Mouse (Mus musculus): ENCODE results near the gene Sec16b. TPM values are rescaled to one million over a fixed set of nuclear protein-coding genes. Genes with fewer than 3 reads are reported as not detected.
A peak's percentile ranks its signal among the peaks of the same experiment; 100 is the strongest.

Sec16b gene
- polyA plus RNA-seq, 1 experiment: 1.1 TPM

DNA sequence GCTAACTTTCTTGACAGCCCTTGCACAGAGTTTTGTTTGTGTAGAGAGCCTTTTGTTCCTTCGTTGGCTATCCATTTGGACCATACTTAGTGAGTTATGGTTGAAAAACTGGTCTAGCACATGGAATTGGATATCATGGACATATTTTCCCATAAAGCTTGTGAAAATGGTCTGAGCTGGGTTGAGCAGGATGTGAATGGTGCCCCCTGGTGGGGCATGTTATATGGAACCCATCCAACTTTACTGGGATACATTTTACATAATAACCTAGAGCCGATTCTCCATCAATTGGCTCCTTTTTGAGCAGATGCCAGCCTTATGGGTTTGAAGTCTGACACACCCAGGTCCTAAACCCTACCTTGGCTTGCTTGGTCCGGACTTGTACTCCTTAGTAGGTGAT is 41.3 kb upstream of the Sec16b start:
- no peak for TF ChIP-seq POLR2A (IDR thresholded peaks at IDR 0.05; ENCODE audit: control insufficient read depth, extremely low read depth, insufficient read depth, low read length, poor library complexity)
- no peak for TF ChIP-seq CTCF (IDR thresholded peaks at IDR 0.05; ENCODE audit: borderline replicate concordance, control insufficient read depth, extremely low read depth, insufficient read depth, low read length, poor library complexity)
- H3K4me3 ChIP-seq (ENCODE audit: control insufficient read depth, insufficient read depth, low read length): no peak overlapping the region
- 93% methylated on average over 3 of the region's 3 CpGs for WGBS
- no peaks in the 10 kb centered on the region for H3K4me1 ChIP-seq (replicated peaks; ENCODE audit: control insufficient read depth, insufficient read depth, low read length)
- no peaks in the 10 kb centered on the region for H3K36me3 ChIP-seq (ENCODE audit: control insufficient read depth, insufficient read depth, low read length)
- H3K27me3 ChIP-seq (ENCODE audit: control insufficient read depth, insufficient read depth, low read length): no peaks in the 10 kb centered on the region
- DNase-seq: peak; percentile 20
- H3K27ac ChIP-seq (ENCODE audit: control insufficient read depth, insufficient read depth, low read length): no peak overlapping the region

DNA sequence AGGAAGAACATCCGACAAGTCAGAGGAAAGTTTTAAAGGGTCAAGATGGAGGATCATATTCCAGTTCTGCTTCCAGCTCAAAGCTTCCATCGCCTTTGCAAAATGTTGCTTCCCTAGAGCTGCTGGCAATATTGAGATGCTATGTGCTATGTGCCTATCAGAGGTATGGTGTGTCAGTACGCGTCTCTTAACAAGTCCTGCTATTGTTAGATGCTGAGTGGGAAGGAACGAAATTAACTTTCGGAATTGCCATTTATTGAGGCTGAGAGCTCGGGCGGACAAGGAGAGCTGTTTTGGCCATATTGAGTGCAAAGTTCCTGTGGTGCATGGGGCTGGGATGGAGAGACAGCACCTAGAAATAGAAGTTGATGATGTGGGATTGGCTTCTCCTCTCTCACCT is 38.7 kb upstream of the Sec16b start:
- H3K27me3 ChIP-seq (ENCODE audit: control insufficient read depth, insufficient read depth, low read length): no peaks in the 10 kb centered on the region
- H3K27ac ChIP-seq (ENCODE audit: control insufficient read depth, insufficient read depth, low read length): no peak overlapping the region
- 98% methylated on average over 8 of the region's 8 CpGs for WGBS
- no peak for TF ChIP-seq CTCF (IDR thresholded peaks at IDR 0.05; ENCODE audit: borderline replicate concordance, control insufficient read depth, extremely low read depth, insufficient read depth, low read length, poor library complexity)
- TF ChIP-seq POLR2A (IDR thresholded peaks at IDR 0.05; ENCODE audit: control insufficient read depth, extremely low read depth, insufficient read depth, low read length, poor library complexity): no peak
- no peak for DNase-seq
- no peak overlapping the region for H3K4me3 ChIP-seq (ENCODE audit: control insufficient read depth, insufficient read depth, low read length)
- H3K4me1 ChIP-seq (replicated peaks; ENCODE audit: control insufficient read depth, insufficient read depth, low read length): no peaks in the 10 kb centered on the region
- H3K36me3 ChIP-seq (ENCODE audit: control insufficient read depth, insufficient read depth, low read length): no peaks in the 10 kb centered on the region

DNA sequence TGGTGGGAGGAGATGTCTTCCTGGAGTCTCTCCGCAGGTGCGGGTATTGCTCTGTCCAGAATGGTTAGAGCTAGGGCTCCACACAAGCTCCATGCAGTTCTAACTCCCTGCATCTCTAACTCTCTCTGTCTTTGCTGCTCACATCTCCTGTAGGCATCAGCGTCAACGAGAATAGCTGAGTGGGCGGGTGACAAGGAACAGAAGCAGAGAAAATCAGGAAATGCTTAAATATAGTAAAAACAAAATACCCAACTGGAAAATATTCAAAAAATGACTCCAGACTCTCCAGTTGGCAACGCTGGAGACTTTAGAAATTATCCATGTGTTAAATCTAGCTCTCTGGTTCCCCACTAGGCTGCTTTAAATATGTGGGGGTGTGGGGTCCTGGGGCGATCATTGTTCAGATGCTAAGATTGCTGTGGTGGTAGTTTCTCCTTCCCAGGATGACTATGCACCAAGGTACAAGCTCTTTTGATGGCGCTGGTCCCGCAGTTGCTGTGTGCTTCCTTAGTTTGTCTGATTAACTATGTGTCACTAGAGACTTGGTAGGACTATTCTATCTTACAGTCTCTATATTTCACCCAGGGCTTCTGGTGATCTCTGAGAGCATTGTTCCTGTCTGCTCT is 35.7 kb upstream of the Sec16b start:
- no peak for TF ChIP-seq CTCF (IDR thresholded peaks at IDR 0.05; ENCODE audit: borderline replicate concordance, control insufficient read depth, extremely low read depth, insufficient read depth, low read length, poor library complexity)
- TF ChIP-seq POLR2A (IDR thresholded peaks at IDR 0.05; ENCODE audit: control insufficient read depth, extremely low read depth, insufficient read depth, low read length, poor library complexity): no peak
- no peaks in the 10 kb centered on the region for H3K4me1 ChIP-seq (replicated peaks; ENCODE audit: control insufficient read depth, insufficient read depth, low read length)
- no peak for DNase-seq
- H3K36me3 ChIP-seq (ENCODE audit: control insufficient read depth, insufficient read depth, low read length): no peaks in the 10 kb centered on the region
- WGBS: 94% methylated on average over 9 of the region's 9 CpGs
- no peaks in the 10 kb centered on the region for H3K27me3 ChIP-seq (ENCODE audit: control insufficient read depth, insufficient read depth, low read length)
- no peak overlapping the region for H3K27ac ChIP-seq (ENCODE audit: control insufficient read depth, insufficient read depth, low read length)
- no peak overlapping the region for H3K4me3 ChIP-seq (ENCODE audit: control insufficient read depth, insufficient read depth, low read length)

DNA sequence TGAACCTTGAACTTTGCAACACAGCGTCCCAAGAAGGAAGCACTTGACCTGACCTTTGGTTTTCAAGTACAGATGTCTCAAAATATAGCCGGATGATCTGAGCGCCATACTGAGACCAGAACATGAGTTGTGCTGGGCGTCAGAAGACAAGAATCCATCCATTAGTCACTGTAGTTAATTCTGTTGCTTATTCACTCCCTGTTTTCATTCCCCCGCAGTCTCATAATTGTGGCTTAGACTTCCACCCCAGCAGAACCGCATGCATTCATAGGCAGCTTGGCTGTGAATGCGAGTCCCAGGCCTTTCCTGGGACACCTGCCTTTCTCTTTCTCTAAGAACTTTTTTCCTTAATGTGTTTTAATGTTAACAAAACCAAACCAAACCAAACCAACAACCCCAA is 33.8 kb upstream of the Sec16b start:
- 93% methylated on average over 7 of the region's 7 CpGs for WGBS
- Histone ChIP-seq H3K27me3 (ENCODE audit: control insufficient read depth, insufficient read depth, low read length) (no peaks in the 10 kb centered on the region), H3K4me3 (ENCODE audit: control insufficient read depth, insufficient read depth, low read length) (no peak overlapping the region), H3K4me1 (replicated peaks; ENCODE audit: control insufficient read depth, insufficient read depth, low read length) (no peaks in the 10 kb centered on the region), H3K27ac (ENCODE audit: control insufficient read depth, insufficient read depth, low read length) (no peak overlapping the region), H3K36me3 (ENCODE audit: control insufficient read depth, insufficient read depth, low read length) (no peaks in the 10 kb centered on the region)
- no peak for TF ChIP-seq POLR2A (IDR thresholded peaks at IDR 0.05; ENCODE audit: control insufficient read depth, extremely low read depth, insufficient read depth, low read length, poor library complexity)
- no peak for TF ChIP-seq CTCF (IDR thresholded peaks at IDR 0.05; ENCODE audit: borderline replicate concordance, control insufficient read depth, extremely low read depth, insufficient read depth, low read length, poor library complexity)
- DNase-seq: no peak

DNA sequence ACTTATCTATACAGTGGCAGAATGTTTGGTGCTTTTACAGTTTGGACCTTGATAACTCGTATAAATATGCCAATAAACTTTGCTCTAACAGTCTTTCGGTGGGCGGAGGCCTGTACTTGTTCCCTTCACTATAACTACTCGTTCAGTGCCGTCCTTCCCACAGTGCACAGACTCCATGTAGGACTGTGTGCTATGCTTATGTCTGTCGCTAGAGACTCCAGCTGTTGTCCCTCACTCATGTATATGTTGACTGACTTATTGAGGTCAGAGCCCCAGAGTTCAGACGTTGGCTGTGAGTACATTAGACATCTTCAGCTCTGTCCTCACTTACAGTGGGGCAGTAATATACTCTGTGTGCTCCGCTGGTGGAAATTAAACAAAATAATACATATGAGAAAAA is 31.7 kb upstream of the Sec16b start:
- Histone ChIP-seq H3K27ac (ENCODE audit: control insufficient read depth, insufficient read depth, low read length) (no peak overlapping the region), H3K4me3 (ENCODE audit: control insufficient read depth, insufficient read depth, low read length) (no peak overlapping the region), H3K4me1 (replicated peaks; ENCODE audit: control insufficient read depth, insufficient read depth, low read length) (no peaks in the 10 kb centered on the region), H3K36me3 (ENCODE audit: control insufficient read depth, insufficient read depth, low read length) (no peaks in the 10 kb centered on the region), H3K27me3 (ENCODE audit: control insufficient read depth, insufficient read depth, low read length) (no peaks in the 10 kb centered on the region)
- 93% methylated on average over 8 of the region's 8 CpGs for WGBS
- DNase-seq: no peak
- TF ChIP-seq POLR2A (IDR thresholded peaks at IDR 0.05; ENCODE audit: control insufficient read depth, extremely low read depth, insufficient read depth, low read length, poor library complexity) (no peak), CTCF (IDR thresholded peaks at IDR 0.05; ENCODE audit: borderline replicate concordance, control insufficient read depth, extremely low read depth, insufficient read depth, low read length, poor library complexity) (no peak)

DNA sequence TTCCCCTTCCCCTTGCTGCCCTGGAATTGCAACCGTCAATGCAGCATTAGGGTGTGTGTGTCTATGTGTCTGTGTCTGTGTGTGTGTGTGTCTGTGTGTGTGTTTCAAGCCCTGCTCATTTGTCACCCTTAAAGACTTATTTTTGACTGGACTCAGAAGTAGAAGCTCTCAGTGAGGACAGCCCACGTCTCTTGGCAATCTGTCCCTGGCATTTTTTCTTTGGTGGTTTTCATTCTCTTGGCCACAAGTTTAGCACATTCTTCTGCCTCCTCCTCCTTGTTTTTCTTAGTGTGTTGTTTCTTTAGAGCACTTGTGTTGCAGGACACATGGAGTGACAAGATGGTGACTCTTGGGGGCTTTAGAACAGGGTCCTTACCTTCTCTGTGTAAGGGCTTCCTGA is 30.3 kb upstream of the Sec16b start:
- H3K4me3 ChIP-seq (ENCODE audit: control insufficient read depth, insufficient read depth, low read length): no peak overlapping the region
- no peaks in the 10 kb centered on the region for H3K36me3 ChIP-seq (ENCODE audit: control insufficient read depth, insufficient read depth, low read length)
- DNase-seq: no peak
- TF ChIP-seq CTCF (IDR thresholded peaks at IDR 0.05; ENCODE audit: borderline replicate concordance, control insufficient read depth, extremely low read depth, insufficient read depth, low read length, poor library complexity) (no peak), POLR2A (IDR thresholded peaks at IDR 0.05; ENCODE audit: control insufficient read depth, extremely low read depth, insufficient read depth, low read length, poor library complexity) (no peak)
- H3K27ac ChIP-seq (ENCODE audit: control insufficient read depth, insufficient read depth, low read length): no peak overlapping the region
- WGBS: 71% methylated on average over 2 of the region's 2 CpGs
- no peaks in the 10 kb centered on the region for H3K27me3 ChIP-seq (ENCODE audit: control insufficient read depth, insufficient read depth, low read length)
- no peaks in the 10 kb centered on the region for H3K4me1 ChIP-seq (replicated peaks; ENCODE audit: control insufficient read depth, insufficient read depth, low read length)

DNA sequence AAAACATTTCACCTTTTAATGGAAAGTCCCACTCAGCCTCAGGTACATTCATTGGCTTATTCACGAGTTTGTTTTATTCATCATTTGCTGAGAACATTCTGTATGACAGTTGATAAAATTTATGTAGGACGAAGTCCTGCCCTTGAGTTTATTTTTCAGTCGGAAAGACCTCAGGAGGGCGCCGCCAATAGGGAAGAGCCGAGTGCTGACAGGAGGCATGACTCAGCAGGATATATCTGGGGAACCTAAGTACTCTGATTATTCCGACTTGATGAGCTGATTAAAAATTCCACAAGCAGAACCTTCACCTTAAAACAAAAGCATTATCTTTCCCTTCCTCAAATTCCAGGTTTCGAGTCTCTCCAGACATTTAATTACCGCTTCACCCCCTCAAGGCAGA is 26.4 kb upstream of the Sec16b start:
- 42% methylated on average over 9 of the region's 9 CpGs for WGBS
- Histone ChIP-seq H3K4me1 (replicated peaks; ENCODE audit: control insufficient read depth, insufficient read depth, low read length) (0 out of 2 replicates have a peak, but pooled peaks cover 2% of the 10 kb centered on the region), H3K27me3 (ENCODE audit: control insufficient read depth, insufficient read depth, low read length) (no peaks in the 10 kb centered on the region)

More for the DNA sequence above, 26.4 kb upstream of the Sec16b start:
- H3K36me3 ChIP-seq (ENCODE audit: control insufficient read depth, insufficient read depth, low read length): no peaks in the 10 kb centered on the region
- H3K27ac ChIP-seq (ENCODE audit: control insufficient read depth, insufficient read depth, low read length): no peak overlapping the region
- TF ChIP-seq POLR2A (IDR thresholded peaks at IDR 0.05; ENCODE audit: control insufficient read depth, extremely low read depth, insufficient read depth, low read length, poor library complexity): no peak
- no peak for TF ChIP-seq CTCF (IDR thresholded peaks at IDR 0.05; ENCODE audit: borderline replicate concordance, control insufficient read depth, extremely low read depth, insufficient read depth, low read length, poor library complexity)
- H3K4me3 ChIP-seq (ENCODE audit: control insufficient read depth, insufficient read depth, low read length): no peak overlapping the region
- DNase-seq: no peak
